Mouse (Mus musculus) stomach, postnatal 0 days (tissue): ENCODE data around the gene Slc22a16. TPM values are rescaled to one million over a fixed set of nuclear protein-coding genes. Genes with fewer than 3 reads are reported as not detected.

Source experiments
- ATAC-seq: fragments of 200-750 bp; cut with Nextera tagmentation; 2 replicates; pipeline ENCODE4 v1.8.0; 2017; ENCODE audit not compliant: low FRiP score, low TSS enrichment
- DNase-seq: peaks from one replicate; pipeline ENCODE4 v3.0.0-alpha.2; 2016; ENCODE audit warnings: low spot score
- H3K27ac ChIP-seq: fragments of 300-500 bp; sonication (generic); replicated peaks from 2 replicates; pipeline ENCODE4 v1.5.1; 2014; ENCODE audit warnings: mild to moderate bottlenecking, control low read depth
- H3K27me3 ChIP-seq: fragments of 300-500 bp; sonication (generic); 2 replicates; pipeline ENCODE4 v1.6.1; 2014; ENCODE audit warnings: low read length; ENCODE audit not compliant: control insufficient read depth, insufficient read depth
- H3K36me3 ChIP-seq: fragments of 300-500 bp; sonication (generic); 2 replicates; pipeline ENCODE4 v1.6.1; 2014; ENCODE audit warnings: low read length, mixed read lengths; ENCODE audit not compliant: control insufficient read depth, insufficient read depth
- H3K4me1 ChIP-seq: fragments of 300-500 bp; sonication (generic); replicated peaks from 2 replicates; pipeline ENCODE4 v1.6.1; 2014; ENCODE audit warnings: antibody characterized with exemption; ENCODE audit not compliant: control insufficient read depth, insufficient read depth
- H3K4me2 ChIP-seq: fragments of 300-500 bp; sonication (generic); replicated peaks from 2 replicates; pipeline ENCODE4 v1.6.1; 2014; ENCODE audit warnings: low read depth, mild to moderate bottlenecking, control low read depth, moderate library complexity
- H3K4me3 ChIP-seq: fragments of 300-500 bp; sonication (generic); 2 replicates; pipeline ENCODE4 v1.5.1; 2014; ENCODE audit warnings: low read depth, low read length, control low read depth
- H3K9ac ChIP-seq: fragments of 300-500 bp; sonication (generic); 2 replicates; pipeline ENCODE4 v1.6.1; 2014; ENCODE audit warnings: mild to moderate bottlenecking, low read length, control low read depth, mixed read lengths
- H3K9me3 ChIP-seq: fragments of 300-500 bp; sonication (generic); 2 replicates; pipeline ENCODE4 v1.6.1; 2016; ENCODE audit warnings: low read length; ENCODE audit not compliant: control insufficient read depth
- CTCF ChIP-seq: IDR thresholded peaks from 2 replicates; pipeline ENCODE4 v1.5.1; 2016; ENCODE audit warnings: antibody characterized with exemption, low read depth, mild to moderate bottlenecking, moderate library complexity
- EP300 ChIP-seq: optimal IDR thresholded peaks from 2 replicates; pipeline ENCODE3; 2016; ENCODE audit warnings: antibody characterized with exemption
- WGBS: fragments of 180-500 bp; shearing (Covaris S2); extraction: QIAGEN DNeasy Blood & Tissue Kit; methylation state at CpG from one replicate; pipeline ENCODE4 v1.1.7; 2014; 5-methylcytosine and 5-hydroxymethylcytosine counted together
- polyA plus RNA-seq: library from polyadenylated mRNA; unstranded; fragments of >200 nt; fragmentation: Nextera tagmentation; extraction: Ambion mirVana; gene quantifications from 2 replicates; pipeline ENCODE4 v1.2.1, GENCODE M21; 2015

The Slc22a16 gene
- polyA plus RNA-seq, 1 experiment from 2014 or later: not detected

DNA sequence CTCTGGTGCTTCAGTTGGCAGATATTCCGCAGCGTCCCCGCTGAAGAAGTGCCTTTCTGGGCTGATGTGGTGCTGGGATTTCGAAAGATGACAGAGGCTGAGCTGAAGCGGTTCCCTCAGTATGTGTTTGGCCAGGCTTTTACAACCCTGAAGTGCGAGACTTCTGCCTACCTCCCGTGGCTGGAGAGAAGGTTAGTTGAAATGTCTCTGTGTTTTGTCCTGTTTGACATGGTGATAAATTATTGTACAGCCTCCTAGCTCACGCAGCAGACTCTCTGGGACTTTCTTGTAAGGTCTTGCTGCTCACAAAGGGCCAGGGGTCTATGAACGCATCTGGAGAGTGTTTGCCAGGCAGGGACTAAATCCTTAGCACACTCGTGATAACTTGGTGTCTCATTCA is 67.2 kb downstream of the Slc22a16 start:
- 36% methylated on average over 10 of the region's 10 CpGs for WGBS
- Histone ChIP-seq H3K4me3 (no peak overlapping the region), H3K27me3 (no peaks in the 10 kb centered on the region), H3K4me2 (no peak overlapping the region), H3K36me3 (no peaks in the 10 kb centered on the region), H3K4me1 (no peaks in the 10 kb centered on the region), H3K27ac (no peak overlapping the region), H3K9me3 (no peaks in the 10 kb centered on the region), H3K9ac (peak overlapping the region; percentile 4; the same call in 1 of the 2 replicates)
- ATAC-seq (no peak), DNase-seq (no peak)
- TF ChIP-seq CTCF (no peak), EP300 (no peak)

DNA sequence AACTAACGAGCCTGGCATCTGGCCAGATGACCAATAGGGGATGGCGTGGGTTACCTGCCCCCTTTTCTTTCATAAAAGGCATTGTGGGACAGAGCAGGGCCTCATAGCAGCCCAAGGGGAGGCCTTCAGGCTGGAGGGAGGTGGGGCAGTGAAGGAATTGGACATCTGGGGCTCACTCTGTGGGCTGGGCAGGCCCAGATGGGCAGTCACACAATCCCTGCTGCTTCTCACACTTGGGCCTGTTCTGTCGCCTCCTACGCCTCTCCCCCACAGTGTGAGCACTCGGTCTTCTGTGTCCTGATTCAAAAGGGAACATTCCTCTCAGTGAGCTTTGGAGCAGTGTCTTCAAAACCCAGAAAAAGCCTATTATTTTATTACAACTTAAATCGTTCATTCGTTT is 68.1 kb downstream of the Slc22a16 start:
- Histone ChIP-seq H3K9me3 (no peaks in the 10 kb centered on the region), H3K36me3 (no peaks in the 10 kb centered on the region), H3K27ac (no peak overlapping the region), H3K4me3 (no peak overlapping the region), H3K4me2 (no peak overlapping the region), H3K4me1 (no peaks in the 10 kb centered on the region), H3K9ac (no peak overlapping the region), H3K27me3 (no peaks in the 10 kb centered on the region)
- TF ChIP-seq CTCF (no peak), EP300 (no peak)
- WGBS: 64% methylated on average over 7 of the region's 7 CpGs
- ATAC-seq: no peak
- no peak for DNase-seq

DNA sequence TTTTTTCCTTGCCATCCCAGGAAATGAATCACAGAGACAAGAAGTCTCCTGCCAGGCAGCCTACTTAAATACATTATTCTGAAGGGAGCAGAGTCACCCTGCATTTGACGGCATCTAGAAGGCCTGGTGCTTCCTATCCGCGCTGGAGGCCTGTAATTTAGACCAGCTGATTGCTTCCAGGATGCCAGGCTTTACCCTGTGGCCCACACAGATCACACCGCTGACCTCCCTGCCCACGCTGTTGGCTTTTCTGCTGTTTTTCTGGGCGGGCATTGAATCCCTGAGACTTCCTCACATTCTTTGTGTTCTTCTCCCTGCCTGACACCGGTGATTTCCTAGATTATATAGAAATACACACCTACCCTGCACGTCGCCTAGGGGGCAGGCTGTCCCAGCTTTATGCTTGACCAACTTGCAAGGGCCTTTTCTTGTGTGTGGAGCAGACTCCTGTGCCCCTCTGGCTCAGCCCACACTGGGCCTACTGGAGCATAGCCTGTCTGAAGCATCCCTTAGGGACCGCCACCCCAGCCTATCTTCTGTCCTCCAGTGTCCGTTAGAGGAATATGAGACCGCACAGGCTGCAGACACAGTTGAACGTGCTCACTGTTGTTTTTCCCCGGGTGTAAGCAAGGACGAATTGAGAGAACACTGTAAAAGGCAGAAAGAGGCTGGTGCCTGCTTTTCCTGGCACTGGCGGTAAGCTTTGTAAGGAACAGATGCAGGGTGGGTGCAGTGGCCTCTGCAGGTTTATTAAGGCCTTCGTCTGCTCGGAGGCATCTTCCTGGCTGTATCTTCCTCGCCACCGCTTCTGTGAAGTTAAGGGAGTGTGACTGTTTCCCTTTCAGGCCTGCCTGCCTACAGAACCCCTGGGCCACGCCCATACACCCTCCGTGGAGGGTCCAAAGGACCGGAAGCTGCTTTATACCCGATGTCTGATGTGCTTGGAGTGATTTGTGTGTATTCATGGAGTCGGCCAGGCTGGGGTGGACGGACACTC is 69.0 kb downstream of the Slc22a16 start:
- Histone ChIP-seq H3K9me3 (no peaks in the 10 kb centered on the region), H3K4me3 (no peak overlapping the region), H3K27ac (no peak overlapping the region), H3K4me1 (no peaks in the 10 kb centered on the region), H3K9ac (no peak overlapping the region), H3K4me2 (no peak overlapping the region), H3K36me3 (no peaks in the 10 kb centered on the region), H3K27me3 (no peaks in the 10 kb centered on the region)
- WGBS: 69% methylated on average over 26 of the region's 26 CpGs
- ATAC-seq: no peak
- DNase-seq: no peak
- TF ChIP-seq EP300 (no peak), CTCF (no peak)

DNA sequence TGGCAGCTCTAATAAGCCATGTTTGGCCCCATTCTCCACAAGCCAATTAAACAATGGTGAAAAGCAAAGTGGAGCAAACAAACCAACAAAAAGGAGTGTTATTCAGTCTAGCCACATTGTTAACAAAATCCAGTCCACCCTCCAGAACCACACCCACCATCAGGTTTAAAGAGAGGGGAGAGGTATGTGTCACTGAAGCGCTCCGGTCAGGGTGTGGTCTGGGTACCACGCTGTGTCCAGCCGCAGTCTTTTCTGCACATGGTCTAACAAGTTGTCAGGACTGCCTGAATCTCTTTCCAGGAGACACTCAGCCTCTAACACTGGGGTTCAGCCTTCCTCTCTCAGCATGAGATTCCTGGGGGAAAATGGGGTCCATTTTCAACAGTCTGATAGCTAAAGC is 70.3 kb downstream of the Slc22a16 start:
- H3K27me3 ChIP-seq: no peaks in the 10 kb centered on the region
- 72% methylated on average over 4 of the region's 4 CpGs for WGBS
- ATAC-seq: no peak

DNA sequence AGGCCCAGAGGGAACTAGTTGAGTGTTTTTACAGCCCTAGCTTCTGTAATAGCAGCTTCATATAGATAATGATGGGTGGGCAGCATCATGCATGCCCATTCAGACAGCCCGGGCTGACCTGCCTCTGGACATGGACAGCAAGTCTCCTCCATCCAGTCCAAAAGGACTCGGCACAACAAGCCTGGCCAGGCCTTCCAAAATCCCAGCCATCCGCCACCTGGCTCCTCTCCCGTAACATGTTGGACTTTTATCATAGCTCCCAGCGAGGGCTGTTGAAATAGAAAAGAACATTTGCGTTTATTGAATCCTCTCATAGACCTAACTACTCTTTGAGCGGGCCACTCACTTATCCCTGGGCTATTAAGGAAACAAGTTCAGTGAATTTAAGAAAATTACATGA is 71.8 kb downstream of the Slc22a16 start:
- no peaks in the 10 kb centered on the region for H3K36me3 ChIP-seq
- H3K9ac ChIP-seq: no peak overlapping the region
- H3K4me2 ChIP-seq: no peak overlapping the region
- 81% methylated on average over 7 of the region's 7 CpGs for WGBS
- H3K27me3 ChIP-seq: no peaks in the 10 kb centered on the region
- H3K4me3 ChIP-seq: no peak overlapping the region
- no peaks in the 10 kb centered on the region for H3K4me1 ChIP-seq
- ATAC-seq (no peak), DNase-seq (no peak)
- no peak overlapping the region for H3K27ac ChIP-seq
- H3K9me3 ChIP-seq: no peaks in the 10 kb centered on the region
- TF ChIP-seq EP300 (no peak), CTCF (no peak)

More for the DNA sequence above, 70.3 kb downstream of the Slc22a16 start:
- TF ChIP-seq CTCF (no peak), EP300 (no peak)
- no peak overlapping the region for H3K4me2 ChIP-seq
- no peaks in the 10 kb centered on the region for H3K9me3 ChIP-seq
- no peaks in the 10 kb centered on the region for H3K4me1 ChIP-seq
- no peak overlapping the region for H3K27ac ChIP-seq
- H3K4me3 ChIP-seq: no peak overlapping the region
- no peaks in the 10 kb centered on the region for H3K36me3 ChIP-seq
- no peak overlapping the region for H3K9ac ChIP-seq
- no peak for DNase-seq

DNA sequence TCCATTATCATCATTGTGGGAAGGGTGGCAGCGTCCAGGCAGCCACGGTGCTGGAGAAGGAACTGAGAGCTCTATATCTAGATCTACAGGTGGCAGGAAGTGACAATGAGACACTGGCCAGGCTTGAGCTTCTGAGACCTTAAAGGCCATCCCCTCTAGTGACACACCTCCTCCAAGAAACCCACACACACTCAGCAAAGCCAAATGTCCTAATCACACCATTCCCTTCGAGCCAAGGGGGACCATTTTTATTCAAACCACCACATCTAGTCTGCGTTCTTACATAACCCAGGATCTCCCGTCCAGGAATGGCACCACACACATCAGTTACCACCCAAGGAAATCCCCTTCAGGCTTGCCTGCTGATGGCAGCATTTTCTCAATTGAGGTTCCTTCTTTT is 73.0 kb downstream of the Slc22a16 start:
- TF ChIP-seq EP300 (no peak), CTCF (no peak)
- WGBS: 86% methylated on average over 5 of the region's 5 CpGs
- H3K4me2 ChIP-seq: no peak overlapping the region
- H3K36me3 ChIP-seq: no peaks in the 10 kb centered on the region
- no peaks in the 10 kb centered on the region for H3K9me3 ChIP-seq
- H3K27ac ChIP-seq: no peak overlapping the region
- ATAC-seq (no peak), DNase-seq (no peak)
- no peak overlapping the region for H3K4me3 ChIP-seq
- H3K4me1 ChIP-seq: no peaks in the 10 kb centered on the region
- H3K9ac ChIP-seq: no peak overlapping the region
- H3K27me3 ChIP-seq: no peaks in the 10 kb centered on the region
